Mouse (Mus musculus): ENCODE measurements around the gene Kdm1b.

- peak; percentile 71; the same call in 1 of the 2 replicates for TF ChIP-seq CTCF (IDR thresholded peaks at IDR 0.05; ENCODE audit: extremely low read depth, insufficient read length, insufficient replicate concordance, low read depth, low read length)
- no peak for TF ChIP-seq POLR2A (IDR thresholded peaks at IDR 0.05; ENCODE audit: low read depth, low read length)
These were observed 26.0 kb upstream of the Kdm1b start for GRCm38 (mm10) chr13:47017259-47017658.
